Mouse (Mus musculus) left cerebral cortex, postnatal 36 days (tissue): ENCODE data around the gene Calr. TPM values are rescaled to one million over a fixed set of nuclear protein-coding genes. Genes with fewer than 3 reads are reported as not detected.

Experiments used
- DNase-seq, 2 experiments: peaks; one replicate each; pipeline ENCODE4 v3.0.0; 2021 to 2022; ENCODE audit warnings: low spot score in 2 of 2, mixed read lengths in 1 of 2
- intact Hi-C: fragments of 180-260 bp; cut with DNase I; formaldehyde crosslinking; loops from one replicate; pipeline ENCODE4 v1.15.1; 2025
- total RNA-seq, 2 experiments: library from RNA; stranded (reverse); gene quantifications; 2 replicates each; pipeline ENCODE4 v1.2.3; 2021

The Calr gene
- total RNA-seq, result 100 to 1,000 TPM; 435 to 511 TPM

GRCm38 (mm10) chr8:84846722-84847572, at the start of gene Calr:
TSS of gene Calr (minus strand) at chr8:84846934.
- peak; percentile 99 for DNase-seq
- intact Hi-C loops, result no loop called here

GRCm38 (mm10) chr8:84895963-84896362, 49.2 kb upstream of the Calr start:
- intact Hi-C loops, result no loop called here
- DNase-seq, result no peak

GRCm38 (mm10) chr8:84893709-84894134, 47.0 kb upstream of the Calr start, which contains the start of gene Gcdh:
TSS of gene Gcdh (minus strand) at chr8:84893921.
- intact Hi-C loops, result no loop called here
- peak; percentile 91 to 94 for DNase-seq

- intact Hi-C loops, result no loop called here
- DNase-seq, result no peak
These were observed 46.4 kb upstream of the Calr start for GRCm38 (mm10) chr8:84892993-84893708.

- DNase-seq, result no peak
- intact Hi-C loops, result no loop called here
These were observed 42.4 kb upstream of the Calr start for GRCm38 (mm10) chr8:84889141-84889540.

GRCm38 (mm10) chr8:84888280-84888679, 41.5 kb upstream of the Calr start:
- DNase-seq, result no peak
- intact Hi-C loops, result no loop called here

GRCm38 (mm10) chr8:84884728-84885127, 38.0 kb upstream of the Calr start:
- intact Hi-C loops, result no loop called here
- DNase-seq, result no peak

- no peak for DNase-seq
- intact Hi-C loops, result no loop called here
These were observed 32.2 kb upstream of the Calr start for GRCm38 (mm10) chr8:84878915-84879314.

GRCm38 (mm10) chr8:84877297-84878035, 30.7 kb upstream of the Calr start:
- intact Hi-C loops, result no loop called here
- DNase-seq, result no peak

GRCm38 (mm10) chr8:84874339-84874738, 27.6 kb upstream of the Calr start:
- DNase-seq, result no peak
- intact Hi-C loops, result no loop called here

GRCm38 (mm10) chr8:84873016-84873415, 26.3 kb upstream of the Calr start:
- intact Hi-C loops, result no loop called here
- no peak for DNase-seq

- intact Hi-C loops, result no loop called here
These were observed 25.7 kb upstream of the Calr start for GRCm38 (mm10) chr8:84872309-84872965.

GRCm38 (mm10) chr8:84871376-84872308, 24.9 kb upstream of the Calr start, which contains the start of gene Syce2:
TSS of gene Syce2 (plus strand) at chr8:84872111.
- intact Hi-C loops, result no loop called here
- DNase-seq, result peak; percentile 48 to 52

More at GRCm38 (mm10) chr8:84872309-84872965, 25.7 kb upstream of the Calr start:
- DNase-seq, result no peak

- intact Hi-C loops, result loop anchor here (5.0 kb wide), 1 partner anchor 45 kb away; the partner anchor contains the start of gene Klf1
- peak; percentile 93 for DNase-seq
These were observed 10.2 kb upstream of the Calr start, which contains the start of gene Farsa for GRCm38 (mm10) chr8:84856864-84857441. TSS of gene Farsa (plus strand) at chr8:84856989.

GRCm38 (mm10) chr8:84856434-84856833, 9.7 kb upstream of the Calr start:
- intact Hi-C loops, result loop anchor here (5.0 kb wide), 1 partner anchor 46 kb away; the partner anchor contains the start of gene Klf1
- DNase-seq, result no peak

GRCm38 (mm10) chr8:84847684-84848435, 1.1 kb upstream of the Calr start:
- DNase-seq, result no peak
- intact Hi-C loops, result no loop called here

- no peak for DNase-seq
- intact Hi-C loops, result no loop called here
These were observed 526 bp downstream of the Calr start for GRCm38 (mm10) chr8:84846094-84846721.
